ENCODE assay signal across 32 mouse cellular contexts in genomic region chr14:23358776-23359175, GRCm38 (mm10).
"Had no signal": no experiment of that assay in that cellular context is flagged by ENCODE, and none has a peak within 500 bp of the region (broad histone marks: within the 10 kb centered on the region; RNA-seq: fewer than 3 reads in every experiment).

No protein-coding gene starts in this region.

- ATAC-seq: liver, embryonic 12.5 days; liver, postnatal 0 days; lung, postnatal 0 days; midbrain, embryonic 13.5 days; midbrain, embryonic 15.5 days; midbrain, embryonic 16.5 days had no signal

- H3K4me1 ChIP-seq: liver, embryonic 12.5 days; liver, embryonic 13.5 days; liver, embryonic 15.5 days; lung, embryonic 15.5 days; megakaryocyte, embryonic 14.5 days had no signal

- DNase-seq: left cerebral cortex, postnatal 4 days; liver; liver, embryonic 13.5 days; liver, postnatal 0 days; lung, adult 18-20 months; lung, adult 2 months; lung, embryonic 14.5 days; lung, postnatal 10 days; lung, postnatal 14 days; lung, postnatal 36 days; lung, postnatal 4 days; midbrain, embryonic 14.5 days had no signal

- H3K36me3 ChIP-seq: limb, embryonic 10.5 days; limb, embryonic 12.5 days; limb, embryonic 13.5 days; limb, embryonic 15.5 days; liver, embryonic 12.5 days; liver, embryonic 13.5 days; liver, embryonic 15.5 days; lung, embryonic 15.5 days; midbrain, embryonic 10.5 days; midbrain, embryonic 12.5 days; midbrain, embryonic 13.5 days; midbrain, embryonic 15.5 days; neural tube, embryonic 12.5 days had no signal

- H3K4me2 ChIP-seq: limb, embryonic 12.5 days; limb, embryonic 13.5 days; limb, embryonic 15.5 days; liver, embryonic 11.5 days; liver, embryonic 12.5 days; liver, embryonic 13.5 days; liver, embryonic 15.5 days; lung, embryonic 14.5 days; lung, embryonic 15.5 days; midbrain, embryonic 12.5 days; midbrain, embryonic 13.5 days; midbrain, embryonic 15.5 days; neural tube, embryonic 12.5 days had no signal

- H3K4me3 ChIP-seq: left cerebral cortex, adult 2 months; limb, embryonic 10.5 days; limb, embryonic 12.5 days; limb, embryonic 13.5 days; limb, embryonic 15.5 days; liver, embryonic 12.5 days; liver, embryonic 13.5 days; liver, embryonic 15.5 days; lung, embryonic 15.5 days; megakaryocyte, embryonic 14.5 days; midbrain, embryonic 10.5 days; midbrain, embryonic 12.5 days; midbrain, embryonic 13.5 days; midbrain, embryonic 15.5 days; myocyte; neural tube, embryonic 12.5 days had no signal

- H3K27ac ChIP-seq: left cerebral cortex, adult 2 months; limb, embryonic 10.5 days; limb, embryonic 13.5 days; limb, embryonic 15.5 days; liver, embryonic 12.5 days; liver, embryonic 13.5 days; liver, embryonic 14.5 days; liver, embryonic 15.5 days; lung, embryonic 15.5 days; macrophage; midbrain, embryonic 10.5 days; midbrain, embryonic 12.5 days; midbrain, embryonic 13.5 days; midbrain, embryonic 15.5 days; neural tube, embryonic 12.5 days had no signal

- H3K9me3 ChIP-seq: limb, embryonic 10.5 days; limb, embryonic 12.5 days; limb, embryonic 13.5 days; limb, embryonic 15.5 days; liver, embryonic 12.5 days; liver, embryonic 13.5 days; liver, embryonic 15.5 days; lung, embryonic 15.5 days; midbrain, embryonic 10.5 days; midbrain, embryonic 12.5 days; midbrain, embryonic 13.5 days; midbrain, embryonic 15.5 days; neural tube, embryonic 12.5 days had no signal

- H3K9ac ChIP-seq: limb, embryonic 12.5 days; limb, embryonic 13.5 days; limb, embryonic 15.5 days; liver, embryonic 12.5 days; liver, embryonic 13.5 days; liver, embryonic 14.5 days; liver, embryonic 15.5 days; liver, postnatal 0 days; lung, embryonic 14.5 days; lung, embryonic 15.5 days; midbrain, embryonic 12.5 days; midbrain, embryonic 13.5 days; midbrain, embryonic 15.5 days; neural tube, embryonic 12.5 days had no signal

- H3K27me3 ChIP-seq: limb, embryonic 13.5 days; limb, embryonic 15.5 days; liver, embryonic 12.5 days; liver, embryonic 13.5 days; liver, embryonic 15.5 days; lung, embryonic 15.5 days; megakaryocyte, embryonic 14.5 days; midbrain, embryonic 15.5 days; neural tube, embryonic 12.5 days had no signal
